Mouse (Mus musculus) MEL (cell line): Measurements from ENCODE around the gene 5730596B20Rik. TPM values are rescaled to one million over a fixed set of nuclear protein-coding genes. Genes with fewer than 3 reads are reported as not detected.

ENCODE experiments used
- DNase-seq: peaks from one replicate; pipeline ENCODE4 v3.0.0; 2011; ENCODE audit warnings: low read depth, low spot score
- H3K27ac ChIP-seq: 2 replicates; pipeline ENCODE4 v1.5.1; 2012; ENCODE audit warnings: low read depth, mild to moderate bottlenecking, control low read depth, low read length, moderate library complexity; ENCODE audit not compliant: control insufficient read depth
- H3K27me3 ChIP-seq, 2 experiments: fragments of 150-350 bp in 1 of 2; sonication (generic) in 1 of 2; 2 replicates each; pipeline ENCODE4 v1.6.1; 2012; ENCODE audit warnings: low read length in 2 of 2, mild to moderate bottlenecking in 2 of 2, improper control_type of control experiment in 1 of 2, moderate library complexity in 1 of 2; ENCODE audit not compliant: insufficient read depth in 2 of 2, control insufficient read depth in 1 of 2
- H3K36me3 ChIP-seq, 2 experiments: 2 replicates each; pipeline ENCODE4 v1.6.1; 2012 to 2014; ENCODE audit warnings: low read length in 2 of 2, improper control_type of control experiment in 1 of 2, inconsistent platforms in 1 of 2, mild to moderate bottlenecking in 1 of 2; ENCODE audit not compliant: insufficient read depth in 2 of 2, control insufficient read depth in 1 of 2
- H3K4me1 ChIP-seq, 2 experiments: fragments of 150-350 bp in 1 of 2; sonication (generic) in 1 of 2; 2 replicates each; pipeline ENCODE4 v1.6.1; 2012; ENCODE audit warnings: low read length in 2 of 2, improper control_type of control experiment in 1 of 2, mild to moderate bottlenecking in 1 of 2; ENCODE audit not compliant: insufficient read depth in 2 of 2, control insufficient read depth in 1 of 2
- H3K4me3 ChIP-seq, 2 experiments: fragments of 150-350 bp in 1 of 2; sonication (generic) in 1 of 2; 2 replicates each; pipeline ENCODE4 v1.5.1; 2012; ENCODE audit warnings: low read depth in 2 of 2, low read length in 2 of 2, mild to moderate bottlenecking in 2 of 2, moderate library complexity in 2 of 2, control low read depth in 1 of 2, improper control_type of control experiment in 1 of 2; ENCODE audit not compliant: control insufficient read depth in 1 of 2, insufficient read depth in 1 of 2
- H3K79me2 ChIP-seq: 2 replicates; pipeline ENCODE4 v1.6.1; 2012; ENCODE audit warnings: mild to moderate bottlenecking, low read length, moderate library complexity; ENCODE audit not compliant: control insufficient read depth, poor library complexity, insufficient read depth
- H3K9ac ChIP-seq: 2 replicates; pipeline ENCODE4 v1.6.1; 2012; ENCODE audit warnings: low read depth, mild to moderate bottlenecking, control low read depth, low read length, moderate library complexity; ENCODE audit not compliant: control insufficient read depth, poor library complexity, severe bottlenecking
- H3K9me3 ChIP-seq: fragments of 150-350 bp; sonication (generic); replicated peaks from 2 replicates; pipeline ENCODE4 v1.6.1; 2012; ENCODE audit warnings: mild to moderate bottlenecking, low read length, improper control_type of control experiment, moderate library complexity; ENCODE audit not compliant: insufficient read depth
- CHD2 ChIP-seq: IDR thresholded peaks from 2 replicates; pipeline ENCODE4 v1.6.1; 2011; ENCODE audit warnings: low read length, improper control_type of control experiment
- CTCF ChIP-seq, 3 experiments: IDR thresholded peaks in 2 of 3; conservative IDR thresholded peaks in 1 of 3; 2 replicates each; pipeline ENCODE4 v1.5.1; 2011 to 2012; ENCODE audit warnings: low read length in 3 of 3, low read depth in 2 of 3, mild to moderate bottlenecking in 2 of 3, improper control_type of control experiment in 1 of 3, inconsistent platforms in 1 of 3, mixed read lengths in 1 of 3, moderate library complexity in 1 of 3; ENCODE audit not compliant: control insufficient read depth in 1 of 3, insufficient read depth in 1 of 3, poor library complexity in 1 of 3, severe bottlenecking in 1 of 3
- E2F4 ChIP-seq: IDR thresholded peaks from 2 replicates; pipeline ENCODE4 v1.6.1; 2011; ENCODE audit warnings: low read depth, low read length, improper control_type of control experiment, borderline replicate concordance
- EP300 ChIP-seq, 2 experiments: IDR thresholded peaks; 2 replicates each; pipeline ENCODE4 v1.6.1; 2011; ENCODE audit warnings: improper control_type of control experiment in 2 of 2, low read length in 2 of 2, low read depth in 1 of 2, mild to moderate bottlenecking in 1 of 2
- GABPA ChIP-seq: IDR thresholded peaks from 2 replicates; pipeline ENCODE4 v1.6.1; 2012; ENCODE audit warnings: low read depth, mild to moderate bottlenecking, inconsistent platforms, low read length, improper control_type of control experiment, moderate library complexity
- GATA1 ChIP-seq: IDR thresholded peaks from 2 replicates; pipeline ENCODE4 v1.6.1; 2011; ENCODE audit warnings: low read depth, low read length, improper control_type of control experiment
- HCFC1 ChIP-seq: IDR thresholded peaks from 2 replicates; pipeline ENCODE4 v1.6.1; 2012; ENCODE audit warnings: low read depth, mild to moderate bottlenecking, inconsistent platforms, low read length, improper control_type of control experiment, moderate library complexity
- JUND ChIP-seq: IDR thresholded peaks from 2 replicates; pipeline ENCODE4 v1.6.1; 2011; ENCODE audit warnings: low read depth, mild to moderate bottlenecking, improper control_type of control experiment, low read length
- KAT2A ChIP-seq: conservative IDR thresholded peaks from 2 replicates; pipeline ENCODE4 v1.6.1; 2012; ENCODE audit warnings: low read depth, low read length, improper control_type of control experiment, inconsistent platforms
- MAFK ChIP-seq: IDR thresholded peaks from 2 replicates; pipeline ENCODE4 v1.6.1; 2011; ENCODE audit warnings: low read depth, mild to moderate bottlenecking, low read length, improper control_type of control experiment, borderline replicate concordance
- MAX ChIP-seq: IDR thresholded peaks from 2 replicates; pipeline ENCODE4 v1.6.1; 2011; ENCODE audit warnings: low read length, improper control_type of control experiment
- MEF2A ChIP-seq: IDR thresholded peaks from 2 replicates; pipeline ENCODE4 v1.6.1; 2014; ENCODE audit warnings: low read depth, mild to moderate bottlenecking, inconsistent platforms, low read length, improper control_type of control experiment; ENCODE audit not compliant: poor library complexity, insufficient replicate concordance, severe bottlenecking; ENCODE audit errors: extremely low read depth
- MYC ChIP-seq: IDR thresholded peaks from 2 replicates; pipeline ENCODE4 v1.6.1; 2011; ENCODE audit warnings: low read depth, mild to moderate bottlenecking, low read length, improper control_type of control experiment, moderate library complexity
- NRF1 ChIP-seq: IDR thresholded peaks from 2 replicates; pipeline ENCODE4 v1.6.1; 2014; ENCODE audit warnings: low read depth, mild to moderate bottlenecking, inconsistent platforms, low read length, improper control_type of control experiment, moderate library complexity; ENCODE audit not compliant: poor library complexity, insufficient read depth, severe bottlenecking
- POLR2A ChIP-seq, 2 experiments: IDR thresholded peaks; 2 replicates each; pipeline ENCODE4 v1.6.1; 2011 to 2012; ENCODE audit warnings: low read length in 2 of 2, mild to moderate bottlenecking in 2 of 2, control low read depth in 1 of 2, improper control_type of control experiment in 1 of 2, low read depth in 1 of 2, moderate library complexity in 1 of 2; ENCODE audit not compliant: control insufficient read depth in 1 of 2, insufficient read depth in 1 of 2, poor library complexity in 1 of 2
- POLR2AphosphoS2 ChIP-seq: IDR thresholded peaks from 2 replicates; pipeline ENCODE4 v1.6.1; 2011; ENCODE audit warnings: low read length, improper control_type of control experiment
- RAD21 ChIP-seq: IDR thresholded peaks from 2 replicates; pipeline ENCODE4 v1.6.1; 2011; ENCODE audit warnings: mild to moderate bottlenecking, low read depth, low read length, improper control_type of control experiment
- RCOR1 ChIP-seq: IDR thresholded peaks from 2 replicates; pipeline ENCODE4 v1.6.1; 2012; ENCODE audit warnings: low read depth, mild to moderate bottlenecking, inconsistent platforms, low read length, improper control_type of control experiment
- SMC3 ChIP-seq: IDR thresholded peaks from 2 replicates; pipeline ENCODE4 v1.6.1; 2011; ENCODE audit warnings: low read depth, low read length, improper control_type of control experiment
- TAL1 ChIP-seq: IDR thresholded peaks from 2 replicates; pipeline ENCODE4 v1.6.1; 2012; ENCODE audit warnings: mild to moderate bottlenecking, inconsistent platforms, low read length, moderate library complexity, mixed read lengths
- TCF12 ChIP-seq: IDR thresholded peaks from 2 replicates; pipeline ENCODE4 v1.6.1; 2014; ENCODE audit warnings: low read depth, mild to moderate bottlenecking, inconsistent platforms, low read length, improper control_type of control experiment, moderate library complexity
- USF1 ChIP-seq: IDR thresholded peaks from 2 replicates; pipeline ENCODE4 v1.6.1; 2014; ENCODE audit warnings: low read depth, mild to moderate bottlenecking, inconsistent platforms, low read length, improper control_type of control experiment, moderate library complexity
- ZNF384 ChIP-seq: IDR thresholded peaks from 2 replicates; pipeline ENCODE4 v1.6.1; 2012; ENCODE audit warnings: low read depth, mild to moderate bottlenecking, inconsistent platforms, low read length, improper control_type of control experiment
- polyA plus RNA-seq, 2 experiments: library from polyadenylated mRNA; stranded (reverse) in 1 of 2; unstranded in 1 of 2; fragments of >175 nt in 1 of 2; fragments of >200 nt in 1 of 2; gene quantifications; 2 replicates each; pipeline versions ENCODE4 v1.2.1 to v1.2.4; 2012; ENCODE audit warnings: low replicate concordance in 2 of 2, low read depth in 1 of 2; ENCODE audit not compliant: insufficient read length in 2 of 2, insufficient read depth in 1 of 2, missing spikeins in 1 of 2
- total RNA-seq: library from RNA; depleted of rRNA; stranded (reverse); fragments of 300-350 nt; gene quantifications from 2 replicates; pipeline ENCODE4 v1.2.3, GENCODE M21; 2012

The 5730596B20Rik gene
- total and polyA plus RNA-seq, 3 experiments, result not detected

- H3K27me3 ChIP-seq, result no peaks in the 10 kb centered on the region
- H3K27ac ChIP-seq, result no peak overlapping the region
- H3K4me1 ChIP-seq, result no peaks in the 10 kb centered on the region
- H3K36me3 ChIP-seq, result no peaks in the 10 kb centered on the region
- H3K9ac ChIP-seq, result no peak overlapping the region
- no peak overlapping the region for H3K4me3 ChIP-seq
- DNase-seq, result no peak
- TF ChIP-seq POLR2AphosphoS2, result no peak
- TF ChIP-seq E2F4, result no peak
- TF ChIP-seq CHD2, result no peak
- no peak for TF ChIP-seq GATA1
- TF ChIP-seq JUND, result no peak
- no peak for TF ChIP-seq MEF2A
- TF ChIP-seq USF1, result no peak
- TF ChIP-seq SMC3, result no peak
- no peak for TF ChIP-seq MAX
- no peak for TF ChIP-seq HCFC1
- TF ChIP-seq MYC, result no peak
- TF ChIP-seq CTCF (IDR thresholded peaks at IDR 0.05 in 2 of 3, conservative IDR thresholded peaks at IDR 0.05 in 1 of 3; ENCODE audit: control insufficient read depth in 1 of 3, insufficient read depth in 1 of 3, low read depth in 2 of 3, low read length in 3 of 3, poor library complexity in 1 of 3, severe bottlenecking in 1 of 3), result no peak
- TF ChIP-seq GABPA, result no peak
- no peak for TF ChIP-seq TCF12
- no peak for TF ChIP-seq POLR2A (IDR thresholded peaks at IDR 0.05; ENCODE audit: control insufficient read depth in 1 of 2, insufficient read depth in 1 of 2, low read depth in 1 of 2, low read length in 2 of 2, poor library complexity in 1 of 2)
- no peak for TF ChIP-seq ZNF384
- no peak for TF ChIP-seq MAFK
- TF ChIP-seq KAT2A, result no peak
- TF ChIP-seq, all 39 proteins: peak for 0
- no peaks in the 10 kb centered on the region for H3K9me3 ChIP-seq
- no peaks in the 10 kb centered on the region for H3K79me2 ChIP-seq
These were observed 34.7 kb downstream of the 5730596B20Rik start for GRCm38 (mm10) chr6:52211961-52212360.

GRCm38 (mm10) chr6:52212556-52213118, 35.3 kb downstream of the 5730596B20Rik start:
- no peak for TF ChIP-seq SMC3
- no peak for TF ChIP-seq JUND
- no peak for TF ChIP-seq NRF1
- TF ChIP-seq RAD21, result no peak
- no peak for TF ChIP-seq RCOR1
- TF ChIP-seq POLR2AphosphoS2, result no peak
- TF ChIP-seq USF1, result no peak
- no peak for TF ChIP-seq EP300 (IDR thresholded peaks at IDR 0.05; ENCODE audit: low read depth in 1 of 2, low read length in 2 of 2)
- no peak for TF ChIP-seq TAL1
- TF ChIP-seq, all 39 proteins: peak for 0
- Histone ChIP-seq H3K9me3 (no peaks in the 10 kb centered on the region), H3K4me3 (no peak overlapping the region), H3K9ac (no peak overlapping the region), H3K27ac (no peak overlapping the region), H3K79me2 (no peaks in the 10 kb centered on the region), H3K36me3 (no peaks in the 10 kb centered on the region), H3K27me3 (no peaks in the 10 kb centered on the region), H3K4me1 (no peaks in the 10 kb centered on the region)
- DNase-seq, result no peak
